Mouse (Mus musculus): ENCODE results near the gene Hist2h3c1. TPM values are rescaled to one million over a fixed set of nuclear protein-coding genes. Genes with fewer than 3 reads are reported as not detected.
"Not testable (repeated sequence)": the region's sequence is repeated elsewhere in the genome, so short reads cannot be mapped to it uniquely, and the experiment has no call there.

Hist2h3c1 gene
- total RNA-seq, 2 experiments from 2014 or later: not detected

DNA sequence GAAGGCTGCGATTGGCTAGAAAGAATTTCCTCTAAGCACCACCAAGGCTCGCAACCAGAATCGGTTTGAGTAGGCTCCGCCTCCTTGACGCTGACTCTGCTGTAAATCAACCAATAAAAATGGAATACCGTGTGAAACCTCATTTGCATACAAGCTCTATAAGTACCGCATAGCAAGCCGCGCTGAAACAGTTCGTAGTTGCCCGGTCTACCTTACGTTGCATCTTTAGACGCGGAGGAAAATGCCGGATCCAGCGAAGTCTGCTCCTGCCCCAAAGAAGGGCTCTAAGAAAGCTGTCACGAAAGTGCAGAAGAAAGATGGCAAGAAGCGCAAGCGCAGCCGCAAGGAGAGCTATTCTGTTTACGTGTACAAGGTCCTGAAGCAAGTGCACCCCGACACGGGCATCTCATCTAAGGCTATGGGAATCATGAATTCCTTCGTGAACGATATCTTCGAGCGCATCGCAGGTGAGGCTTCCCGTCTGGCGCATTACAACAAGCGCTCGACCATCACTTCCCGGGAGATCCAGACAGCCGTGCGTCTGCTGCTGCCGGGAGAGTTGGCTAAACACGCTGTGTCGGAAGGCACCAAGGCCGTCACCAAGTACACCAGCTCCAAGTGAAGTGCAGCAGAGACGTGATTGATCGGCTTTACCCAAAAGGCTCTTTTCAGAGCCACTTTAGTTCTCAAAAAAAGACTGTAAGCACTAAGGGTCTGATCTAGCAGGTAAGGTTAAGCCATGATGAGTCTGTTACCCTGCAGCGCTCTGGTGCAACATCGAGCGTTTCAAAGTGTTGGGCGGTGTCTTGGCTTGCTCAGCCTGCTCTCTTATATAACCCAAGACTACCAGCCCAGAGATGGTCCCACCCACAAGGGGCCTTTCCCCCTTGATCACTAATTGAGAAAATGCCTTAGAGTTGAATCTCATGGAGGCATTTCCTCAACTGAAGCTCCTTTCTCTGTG is 23.3 kb downstream of the Hist2h3c1 start, which contains the start of gene Hist2h2bb:
Hist2h2bb (plus strand) TSS at position 242 of the 964 bp plus-strand sequence.
- DNase-seq: peak; percentile 84
- intact Hi-C loops (cut with DNase I; ENCODE audit: low total_unique reads): no loop called here

DNA sequence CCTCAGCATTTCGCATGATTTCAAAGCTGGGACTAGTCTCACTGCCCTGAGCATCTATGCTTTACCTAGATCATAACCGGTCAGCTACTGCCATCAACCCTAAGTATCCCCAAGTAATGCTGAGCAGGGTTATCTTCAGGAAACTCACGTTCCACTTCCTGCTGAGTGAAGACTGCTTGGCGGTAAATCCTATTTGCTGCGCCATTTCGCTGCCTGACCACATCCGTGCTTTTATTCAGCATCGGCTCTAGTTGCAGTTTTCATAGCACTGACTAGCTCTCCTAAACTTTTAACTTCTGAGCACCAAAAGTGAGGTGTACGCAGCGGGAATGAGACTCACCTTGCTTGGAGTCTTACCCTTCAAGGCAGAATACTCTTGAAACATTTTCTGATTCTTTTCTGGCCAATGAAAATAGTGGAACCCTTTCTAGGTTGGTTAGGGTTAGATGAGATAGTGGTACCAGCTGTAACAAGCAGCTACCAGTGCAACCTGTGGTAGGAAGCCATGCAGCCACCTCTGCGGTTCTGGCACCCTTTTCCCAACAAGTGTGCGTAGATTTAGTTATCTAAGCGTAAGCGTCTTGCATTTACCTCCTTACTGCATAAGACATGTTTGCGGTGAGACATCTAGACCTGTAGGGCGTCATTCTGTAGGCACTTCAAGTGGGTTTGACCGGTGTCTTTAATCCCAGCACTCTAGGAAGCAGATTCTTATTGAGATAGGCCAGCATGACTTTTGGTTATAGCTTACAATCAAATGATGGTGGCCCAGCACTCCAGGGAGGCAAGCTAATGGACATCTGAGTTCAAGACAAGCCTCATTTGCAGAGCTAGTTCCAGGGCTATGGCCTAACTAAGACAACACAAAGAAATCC is 27.3 kb downstream of the Hist2h3c1 start:
- DNase-seq: no peak
- intact Hi-C loops (cut with DNase I; ENCODE audit: low total_unique reads): no loop called here

DNA sequence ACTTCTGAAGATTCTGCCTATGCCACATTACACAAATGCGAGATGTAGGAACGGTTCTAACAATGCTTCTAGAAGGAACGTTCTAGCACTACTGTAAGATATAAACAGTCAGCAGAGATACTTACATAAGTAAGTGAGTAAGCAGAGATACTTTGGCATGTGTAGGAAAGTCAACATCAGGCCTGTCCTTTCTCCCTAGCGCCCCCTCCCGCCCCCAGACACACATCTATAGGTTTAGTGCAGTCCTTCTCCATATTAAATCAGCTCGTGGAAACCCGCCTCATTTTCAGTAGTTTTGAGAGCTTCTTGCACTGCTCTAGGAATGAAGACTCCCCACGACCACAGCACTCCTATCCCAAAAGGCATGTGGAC is 30.9 kb downstream of the Hist2h3c1 start:
- peak; percentile 12 for DNase-seq
- intact Hi-C loops (cut with DNase I; ENCODE audit: low total_unique reads): no loop called here

DNA sequence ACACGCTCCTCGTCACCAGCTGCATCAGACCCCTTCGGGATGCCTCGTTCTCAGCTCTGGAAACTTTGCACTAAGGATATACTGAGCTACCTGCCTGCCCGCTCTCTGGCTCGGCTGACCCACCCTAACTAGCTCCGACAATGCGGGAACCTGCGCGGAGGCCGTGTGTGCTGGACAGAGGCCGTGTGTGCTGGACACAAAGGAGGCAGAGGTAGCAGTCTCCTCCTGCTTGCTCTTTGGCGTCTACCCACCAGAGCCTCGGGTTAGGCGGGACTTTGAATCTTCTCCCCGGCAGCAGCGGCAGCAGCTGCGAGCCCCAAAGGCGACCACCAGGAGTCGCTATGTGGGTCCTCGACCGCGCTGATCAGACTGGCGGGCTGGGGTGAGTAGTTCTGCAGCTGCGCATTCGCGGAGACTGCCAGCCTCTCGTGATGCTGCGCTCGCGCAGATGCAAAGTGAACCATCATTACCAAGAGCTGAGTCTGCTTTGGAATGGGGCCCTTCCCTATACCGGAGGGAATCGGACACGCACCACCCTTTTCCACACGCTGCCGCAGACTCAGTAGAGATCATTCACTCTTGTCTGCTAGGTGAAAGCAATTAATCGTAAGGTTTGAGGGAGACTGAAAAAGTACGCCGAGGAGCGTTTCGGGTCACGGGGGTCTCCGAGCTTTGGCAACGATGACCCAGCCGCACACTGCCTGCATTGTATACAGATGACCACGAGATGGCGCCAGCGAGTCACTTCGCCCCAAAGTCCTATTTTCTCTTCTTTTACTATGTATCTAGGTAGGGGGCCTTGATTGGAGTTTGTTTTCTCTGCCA is 31.5 kb downstream of the Hist2h3c1 start:
- intact Hi-C loops (cut with DNase I; ENCODE audit: low total_unique reads): no loop called here
- peak; percentile 93 for DNase-seq

DNA sequence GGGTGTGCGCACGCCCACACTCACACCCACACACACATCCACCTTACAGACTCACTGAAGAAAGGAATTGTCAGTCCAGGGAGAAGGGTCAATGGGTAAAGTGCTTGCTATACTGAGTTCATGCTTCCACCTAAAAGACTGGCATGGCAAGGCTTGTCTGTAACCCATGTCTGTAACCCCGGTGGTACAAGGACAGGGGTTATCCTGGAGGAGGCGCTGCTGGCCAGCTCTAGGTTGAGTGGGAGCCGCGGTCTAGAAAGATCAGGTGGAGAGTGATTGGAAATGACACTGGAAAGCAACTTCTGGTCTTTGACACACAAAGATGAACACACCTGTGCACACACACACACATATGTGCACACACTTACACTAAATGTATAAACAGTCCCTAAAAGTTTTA is 34.2 kb downstream of the Hist2h3c1 start:
- intact Hi-C loops (cut with DNase I; ENCODE audit: low total_unique reads): loop anchor here (5.0 kb wide), 1 partner anchor 162 kb away; no protein-coding TSS in a partner anchor
- DNase-seq: no peak

DNA sequence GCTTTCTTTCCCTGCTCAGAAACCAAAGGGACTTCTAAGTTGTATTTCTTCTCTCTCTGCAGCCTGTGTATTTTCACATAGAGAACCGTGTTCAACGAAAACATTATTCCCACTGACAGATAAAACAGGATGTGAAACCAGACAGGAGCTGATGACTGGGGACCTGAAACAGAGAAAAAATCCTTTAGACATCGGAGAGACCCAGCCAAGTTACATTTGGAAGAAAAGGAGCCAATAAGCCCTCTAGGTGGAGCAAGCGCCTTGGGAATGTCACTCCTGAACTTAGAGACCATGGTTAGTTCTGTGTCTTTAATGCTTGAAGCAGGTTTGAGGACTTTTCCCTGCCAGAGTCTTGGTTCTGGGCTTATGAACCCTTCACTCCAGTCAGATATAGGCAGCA is 38.0 kb downstream of the Hist2h3c1 start:
- intact Hi-C loops (cut with DNase I; ENCODE audit: low total_unique reads): loop anchor here (5.0 kb wide), 1 partner anchor 158 kb away; no protein-coding TSS in a partner anchor
- DNase-seq: no peak

DNA sequence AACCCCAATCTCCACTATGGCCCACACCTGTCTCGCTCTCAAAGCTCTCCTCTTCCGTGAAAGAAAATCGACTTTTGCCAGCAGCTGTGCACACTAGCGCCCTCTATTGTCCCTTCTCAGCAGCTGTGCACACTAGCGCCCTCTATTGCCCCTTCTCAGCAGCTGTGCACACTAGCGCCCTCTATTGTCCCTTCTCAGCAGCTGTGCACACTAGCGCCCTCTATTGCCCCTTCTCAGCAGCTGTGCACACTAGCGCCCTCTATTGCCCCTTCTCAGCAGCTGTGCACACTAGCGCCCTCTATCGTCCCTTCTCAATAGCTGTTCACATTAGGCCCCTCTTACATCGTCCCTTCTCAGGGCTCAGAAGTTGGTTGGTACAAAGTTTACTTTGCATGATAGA is 40.8 kb downstream of the Hist2h3c1 start:
- intact Hi-C loops (cut with DNase I; ENCODE audit: low total_unique reads); DNase-seq: not testable (repeated sequence)

DNA sequence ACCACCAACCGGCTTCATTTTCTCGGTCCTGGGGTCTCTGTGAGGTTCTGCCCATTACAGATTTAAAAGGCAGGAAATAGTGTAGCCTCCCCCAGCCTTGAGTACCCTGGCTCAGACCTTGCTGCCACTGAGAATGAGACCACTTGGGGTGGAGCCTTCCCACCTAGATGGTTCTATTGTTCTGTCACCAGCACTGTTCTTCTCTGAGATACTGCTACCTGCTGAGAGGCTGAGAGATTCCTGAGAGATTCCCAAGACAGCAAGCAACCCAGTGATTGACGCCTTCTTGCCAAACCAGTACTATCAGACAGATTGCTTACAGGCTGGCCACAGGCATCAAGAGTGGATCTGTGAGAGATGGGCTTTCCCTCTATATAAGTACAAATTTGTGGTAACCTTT is 42.7 kb downstream of the Hist2h3c1 start:
- intact Hi-C loops (cut with DNase I; ENCODE audit: low total_unique reads): no loop called here
- no peak for DNase-seq

DNA sequence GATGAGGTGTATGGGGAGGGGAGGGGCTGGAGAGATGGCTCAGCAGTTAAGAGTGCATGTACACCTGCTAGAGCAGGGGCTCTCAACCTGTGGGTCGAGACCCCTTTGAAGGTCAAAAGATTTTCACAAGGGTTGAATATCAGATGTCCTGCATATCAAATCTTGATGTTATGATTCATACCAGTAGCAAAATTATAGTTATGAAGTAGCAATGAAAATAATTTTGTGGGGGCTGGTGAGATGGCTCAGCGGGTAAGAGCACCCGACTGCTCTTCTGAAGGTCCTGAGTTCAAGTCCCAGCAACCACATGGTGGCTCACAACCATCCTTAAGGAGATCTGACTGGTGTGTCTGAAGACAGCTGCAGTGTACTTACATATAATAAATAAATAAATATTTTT is 44.2 kb downstream of the Hist2h3c1 start:
- DNase-seq: not testable (repeated sequence)

DNA sequence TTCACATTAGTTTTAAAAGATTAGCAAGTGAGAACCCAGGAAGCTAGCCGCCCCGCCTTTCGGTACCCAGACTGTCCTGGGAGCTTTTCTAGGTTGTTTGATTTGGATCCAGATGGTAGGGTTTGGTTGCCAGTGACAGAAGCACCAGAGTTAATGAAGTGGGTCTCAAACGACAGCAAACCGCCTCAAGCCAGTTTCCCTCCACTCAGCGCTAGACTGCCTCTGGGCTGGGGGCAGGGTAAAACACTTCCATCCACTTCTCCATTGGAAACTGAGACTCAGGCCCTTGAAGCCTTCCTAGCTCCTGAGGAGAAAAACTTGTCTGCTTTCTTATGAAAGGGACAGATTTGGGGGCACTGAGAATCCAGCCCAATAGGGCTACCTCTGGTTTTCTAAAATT is 46.2 kb downstream of the Hist2h3c1 start:
- intact Hi-C loops (cut with DNase I; ENCODE audit: low total_unique reads): no loop called here
- no peak for DNase-seq

More for the DNA sequence above, 44.2 kb downstream of the Hist2h3c1 start:
- intact Hi-C loops (cut with DNase I; ENCODE audit: low total_unique reads): not testable (repeated sequence)

DNA sequence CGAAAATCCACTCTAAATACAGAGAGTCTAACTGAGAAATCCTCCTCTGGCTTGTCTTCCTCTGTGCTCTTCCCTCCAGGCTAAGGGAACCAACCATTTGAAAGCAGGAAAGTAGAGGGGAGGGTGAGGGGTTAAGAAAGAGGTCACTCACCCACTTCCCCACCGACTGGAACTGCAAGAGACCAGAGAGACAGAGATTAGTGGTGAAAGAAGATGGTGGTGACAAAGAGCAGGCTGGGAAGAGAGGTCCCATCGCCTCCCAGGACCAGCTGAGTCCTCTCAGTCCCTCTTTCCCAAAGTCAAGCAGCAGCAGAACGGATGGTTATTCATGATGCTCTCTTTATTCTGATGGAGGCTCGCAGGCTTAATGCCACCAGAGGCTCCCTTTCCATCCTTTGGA is 46.9 kb downstream of the Hist2h3c1 start:
- no peak for DNase-seq
- intact Hi-C loops (cut with DNase I; ENCODE audit: low total_unique reads): no loop called here

DNA sequence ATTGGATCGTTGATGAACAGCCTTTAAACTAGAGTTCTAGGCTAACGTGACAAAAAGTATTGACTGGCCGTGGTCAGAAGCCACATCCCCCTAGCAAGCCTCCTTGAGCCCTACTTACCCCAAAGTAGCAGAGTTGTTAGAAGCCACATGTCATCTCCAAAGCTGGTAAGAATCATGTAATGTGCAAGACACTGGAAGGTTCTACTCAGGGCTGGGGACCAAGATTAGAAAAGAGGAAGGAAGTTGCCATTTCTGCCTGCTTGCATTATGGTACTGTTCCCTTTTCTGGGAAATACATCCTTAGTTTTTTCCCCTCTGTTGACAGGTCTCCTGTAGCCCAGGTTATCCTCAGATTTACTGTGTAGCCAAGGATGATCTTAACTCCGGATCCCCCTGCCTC is 47.3 kb downstream of the Hist2h3c1 start, which contains the start of gene Fcgr1:
Fcgr1 (minus strand) TSS at position 183 of the 400 bp plus-strand sequence.
- no peak for DNase-seq

More for the DNA sequence above, 47.3 kb downstream of the Hist2h3c1 start, which contains the start of gene Fcgr1:
- intact Hi-C loops (cut with DNase I; ENCODE audit: low total_unique reads): no loop called here

Small RNA genes lying within 50 kb of the gene (microRNA-seq; reads per million reads assigned to microRNA genes)
- gene Gm44492 (0 reads per million in 2 experiments), gene Gm47311 (0 reads per million in 2 experiments), gene Gm47313 (0 reads per million in 2 experiments)

Other genes starting within 250 kb of the Hist2h3c1 start
- gene Vps45, start 188.2 kb upstream of the Hist2h3c1 start, total RNA-seq (2021): 10 to 100 TPM; 21.4 to 23.6 TPM
- gene Otud7b, start 142.2 kb upstream of the Hist2h3c1 start, total RNA-seq (2021): 10 to 100 TPM; 44.4 to 44.7 TPM
- 1 to 10 TPM; 4.1 to 5.2 TPM for gene Mtmr11, start 84.7 kb upstream of the Hist2h3c1 start, total RNA-seq (2021)
- 10 to 100 TPM; 10.3 to 13.2 TPM for gene Sf3b4, start 74.4 kb upstream of the Hist2h3c1 start, total RNA-seq (2021)
- 1 to 10 TPM; 1.8 to 4.0 TPM for gene Sv2a, start 65.5 kb upstream of the Hist2h3c1 start, total RNA-seq (2021)
- gene Bola1, start 27.0 kb upstream of the Hist2h3c1 start, total RNA-seq (2021): 10 to 100 TPM; 26.4 to 27.7 TPM
- gene Hist2h2ab, start 26.8 kb upstream of the Hist2h3c1 start, total RNA-seq (2021): 1 to 10 TPM; 3.4 to 7.1 TPM
- 10 to 100 TPM; 33.7 to 41.7 TPM for gene Hist2h2ac, start 25.8 kb upstream of the Hist2h3c1 start, total RNA-seq (2021)
- 1 to 10 TPM; 4.3 to 4.4 TPM for gene Hist2h2be, start 25.6 kb upstream of the Hist2h3c1 start, total RNA-seq (2021)
- gene Hist2h3c2, start 7.6 kb upstream of the Hist2h3c1 start, total RNA-seq (2021): 10 to 100 TPM; 30.3 to 31.5 TPM
- gene Hist2h2aa2, start 6.4 kb upstream of the Hist2h3c1 start, total RNA-seq (2021): 100 to 1,000 TPM; 353 to 418 TPM
- gene Hist2h2aa1, start 1.2 kb upstream of the Hist2h3c1 start, total RNA-seq (2021): 10 to 100 TPM in 1 of 2 experiments, 1 to 10 TPM in 1; 3.3 to 12.8 TPM
- gene Hist2h4, start 16.6 kb downstream of the Hist2h3c1 start, total RNA-seq (2021): 10 to 100 TPM; 20.5 to 21.2 TPM
- 100 to 1,000 TPM; 154 to 189 TPM for gene Hist2h3b, start 22.0 kb downstream of the Hist2h3c1 start, total RNA-seq (2021)
- 100 to 1,000 TPM; 160 to 175 TPM for gene Hist2h2bb, start 23.1 kb downstream of the Hist2h3c1 start, total RNA-seq (2021)
- gene Fcgr1, start 47.3 kb downstream of the Hist2h3c1 start, total RNA-seq (2021): under 1 TPM; 0.33 to 0.45 TPM
- not detected for gene BC107364, start 205.6 kb downstream of the Hist2h3c1 start, total RNA-seq (2021)